Mouse (Mus musculus) cortical plate, adult 2 months (tissue): ENCODE data around the gene Styx.

Experiments
- CTCF ChIP-seq: fragments of 200-500 bp; IDR thresholded peaks from 2 replicates; pipeline ENCODE4 v1.5.1; 2011; ENCODE audit warnings: mild to moderate bottlenecking, control low read depth, low read length; ENCODE audit not compliant: insufficient read depth; ENCODE audit errors: extremely low read depth
- POLR2A ChIP-seq: fragments of 200-500 bp; IDR thresholded peaks from 2 replicates; pipeline ENCODE4 v1.6.1; 2011; ENCODE audit warnings: mild to moderate bottlenecking, low read length, control low read depth; ENCODE audit not compliant: insufficient read depth; ENCODE audit errors: extremely low read depth

GRCm38 (mm10) chr14:45460491-45460890, 109.6 kb downstream of the Styx start:
- no peak for TF ChIP-seq CTCF
- no peak for TF ChIP-seq POLR2A
